Mouse (Mus musculus) kidney, embryonic 14.5 days (tissue): ENCODE measurements around the gene Mcf2. TPM values are rescaled to one million over a fixed set of nuclear protein-coding genes. Genes with fewer than 3 reads are reported as not detected.

Experiments used
- ATAC-seq: fragments of 200-750 bp; cut with Nextera tagmentation; 2 replicates; pipeline ENCODE4 v1.8.0; 2017; ENCODE audit warnings: moderate number of reproducible peaks, mild to moderate bottlenecking, moderate TSS enrichment, moderate library complexity; ENCODE audit not compliant: low FRiP score, low TSS enrichment
- H3K27ac ChIP-seq: fragments of 300-500 bp; sonication (generic); 2 replicates; pipeline ENCODE4 v1.5.1; 2014; ENCODE audit warnings: low read depth, mild to moderate bottlenecking, low read length, moderate library complexity, mixed read lengths
- H3K27me3 ChIP-seq: fragments of 300-500 bp; sonication (generic); 2 replicates; pipeline ENCODE4 v1.6.1; 2014; ENCODE audit warnings: mild to moderate bottlenecking, low read length; ENCODE audit not compliant: control insufficient read depth, insufficient read depth
- H3K36me3 ChIP-seq: fragments of 300-500 bp; sonication (generic); 2 replicates; pipeline ENCODE4 v1.6.1; 2014; ENCODE audit warnings: low read length, mixed read lengths; ENCODE audit not compliant: control insufficient read depth, insufficient read depth
- H3K4me1 ChIP-seq: fragments of 300-500 bp; sonication (generic); 2 replicates; pipeline ENCODE4 v1.6.1; 2014; ENCODE audit warnings: low read length, mixed read lengths; ENCODE audit not compliant: control insufficient read depth, insufficient read depth
- H3K4me2 ChIP-seq: fragments of 300-500 bp; sonication (generic); replicated peaks from 2 replicates; pipeline ENCODE4 v1.6.1; 2014; ENCODE audit warnings: low read depth, mild to moderate bottlenecking, low read length
- H3K4me3 ChIP-seq: fragments of 300-500 bp; sonication (generic); 2 replicates; pipeline ENCODE4 v1.5.1; 2014; ENCODE audit warnings: mild to moderate bottlenecking, low read length
- H3K9ac ChIP-seq: fragments of 300-500 bp; sonication (generic); 2 replicates; pipeline ENCODE4 v1.6.1; 2014; ENCODE audit warnings: low read depth, mild to moderate bottlenecking, low read length, moderate library complexity
- H3K9me3 ChIP-seq: fragments of 300-500 bp; sonication (generic); 2 replicates; pipeline ENCODE4 v1.6.1; 2016; ENCODE audit warnings: low read length; ENCODE audit not compliant: control insufficient read depth
- WGBS: fragments of 180-500 bp; shearing (Covaris S2); extraction: QIAGEN DNeasy Blood & Tissue Kit; methylation state at CpG from one replicate; pipeline ENCODE4 v1.1.7; 2014; 5-methylcytosine and 5-hydroxymethylcytosine counted together
- polyA plus RNA-seq: library from polyadenylated mRNA; unstranded; fragments of >200 nt; fragmentation: Nextera tagmentation; extraction: Ambion mirVana; gene quantifications from 2 replicates; pipeline ENCODE4 v1.2.1, GENCODE M21; 2014

Mcf2 gene
- 0.79 and 1.9 TPM in 2 replicates for polyA plus RNA-seq

GRCm38 (mm10) chrX:60178744-60179458, at the start of gene Mcf2:
Mcf2 (minus strand) TSS chrX:60179089.
- Histone ChIP-seq H3K9me3 (no peaks in the 10 kb centered on the region), H3K27ac (no peak within 1 kb of the TSS), H3K4me1 (no peaks in the 10 kb centered on the region), H3K4me2 (peak within 1 kb of the TSS; percentile 56), H3K4me3 (peak within 1 kb of the TSS; percentile 36), H3K36me3 (no peaks in the 10 kb centered on the region), H3K27me3 (0 out of 2 replicates have a peak, but pooled peaks cover 3% of the 10 kb centered on the region), H3K9ac (no peak within 1 kb of the TSS)
- ATAC-seq, result peak; percentile 88
- 20% methylated on average over 28 of the region's 28 CpGs for WGBS

- no peaks in the 10 kb centered on the region for H3K9me3 ChIP-seq
- H3K9ac ChIP-seq, result no peak overlapping the region
- no peak for ATAC-seq
- H3K4me3 ChIP-seq, result no peak overlapping the region
- no peak overlapping the region for H3K4me2 ChIP-seq
- WGBS, result 29% methylated on average over 1 of the region's 1 CpGs
- no peaks in the 10 kb centered on the region for H3K36me3 ChIP-seq
- no peaks in the 10 kb centered on the region for H3K4me1 ChIP-seq
- H3K27ac ChIP-seq, result no peak overlapping the region
- no peaks in the 10 kb centered on the region for H3K27me3 ChIP-seq
Observed at GRCm38 (mm10) chrX:60187726-60188125, 8.8 kb upstream of the Mcf2 start.

- no peak for ATAC-seq
- H3K27ac ChIP-seq, result no peak overlapping the region
- H3K9me3 ChIP-seq, result no peaks in the 10 kb centered on the region
- 55% methylated on average over 3 of the region's 3 CpGs for WGBS
- no peak overlapping the region for H3K4me3 ChIP-seq
- no peak overlapping the region for H3K4me2 ChIP-seq
- H3K4me1 ChIP-seq, result no peaks in the 10 kb centered on the region
- H3K36me3 ChIP-seq, result no peaks in the 10 kb centered on the region
- 0 out of 2 replicates have a peak, but pooled peaks cover 3% of the 10 kb centered on the region for H3K27me3 ChIP-seq
- no peak overlapping the region for H3K9ac ChIP-seq
Observed at GRCm38 (mm10) chrX:60182611-60183010, 3.7 kb upstream of the Mcf2 start.

- Histone ChIP-seq H3K4me1 (no peaks in the 10 kb centered on the region), H3K27me3 (0 out of 2 replicates have a peak, but pooled peaks cover 3% of the 10 kb centered on the region), H3K9ac (no peak overlapping the region), H3K9me3 (no peaks in the 10 kb centered on the region), H3K4me3 (peak overlapping the region; percentile 36), H3K4me2 (peak overlapping the region; percentile 56), H3K27ac (no peak overlapping the region), H3K36me3 (no peaks in the 10 kb centered on the region)
- ATAC-seq, result 0 out of 2 replicates have a peak, but pooled peaks have one; percentile 16
- WGBS, result 19% methylated on average over 19 of the region's 19 CpGs
Observed at GRCm38 (mm10) chrX:60178025-60178743, 705 bp downstream of the Mcf2 start.

GRCm38 (mm10) chrX:60170106-60170505, 8.8 kb downstream of the Mcf2 start:
- Histone ChIP-seq H3K4me1 (no peaks in the 10 kb centered on the region), H3K4me3 (no peak overlapping the region), H3K9ac (no peak overlapping the region), H3K4me2 (no peak overlapping the region), H3K27me3 (no peaks in the 10 kb centered on the region), H3K9me3 (no peaks in the 10 kb centered on the region), H3K36me3 (no peaks in the 10 kb centered on the region), H3K27ac (no peak overlapping the region)
- 91% methylated on average over 5 of the region's 5 CpGs for WGBS
- no peak for ATAC-seq

- H3K9me3 ChIP-seq, result no peaks in the 10 kb centered on the region
- H3K36me3 ChIP-seq, result no peaks in the 10 kb centered on the region
- no peak overlapping the region for H3K4me3 ChIP-seq
- ATAC-seq, result no peak
- no peak overlapping the region for H3K9ac ChIP-seq
- no peak overlapping the region for H3K4me2 ChIP-seq
- no peak overlapping the region for H3K27ac ChIP-seq
- 76% methylated on average over 2 of the region's 2 CpGs for WGBS
- no peaks in the 10 kb centered on the region for H3K4me1 ChIP-seq
- H3K27me3 ChIP-seq, result no peaks in the 10 kb centered on the region
Observed at GRCm38 (mm10) chrX:60169511-60169910, 9.4 kb downstream of the Mcf2 start.

- Histone ChIP-seq H3K9ac (no peak overlapping the region), H3K9me3 (no peaks in the 10 kb centered on the region), H3K36me3 (no peaks in the 10 kb centered on the region), H3K4me2 (no peak overlapping the region), H3K27me3 (no peaks in the 10 kb centered on the region), H3K4me1 (no peaks in the 10 kb centered on the region), H3K4me3 (no peak overlapping the region), H3K27ac (no peak overlapping the region)
- ATAC-seq, result no peak
- 78% methylated on average over 2 of the region's 2 CpGs for WGBS
Observed at GRCm38 (mm10) chrX:60168796-60169195, 10.1 kb downstream of the Mcf2 start.

GRCm38 (mm10) chrX:60147268-60147974, 31.5 kb downstream of the Mcf2 start:
- peak overlapping the region; percentile 24 for H3K4me2 ChIP-seq
- no peaks in the 10 kb centered on the region for H3K9me3 ChIP-seq
- peak overlapping the region; percentile 17; the same call in 1 of the 2 replicates for H3K4me3 ChIP-seq
- no peaks in the 10 kb centered on the region for H3K4me1 ChIP-seq
- no peaks in the 10 kb centered on the region for H3K27me3 ChIP-seq
- no peak overlapping the region for H3K9ac ChIP-seq
- H3K36me3 ChIP-seq, result no peaks in the 10 kb centered on the region
- no peak overlapping the region for H3K27ac ChIP-seq
- ATAC-seq, result no peak
- WGBS, result 26% methylated on average over 13 of the region's 13 CpGs
